Mouse (Mus musculus) intestine, postnatal 0 days (tissue): ENCODE measurements around the gene 4930447C04Rik. TPM values are rescaled to one million over a fixed set of nuclear protein-coding genes. Genes with fewer than 3 reads are reported as not detected.
A peak's percentile ranks its signal among the peaks of the same experiment; 100 is the strongest.

Source experiments
- ATAC-seq: fragments of 200-750 bp; cut with Nextera tagmentation; 2 replicates; pipeline ENCODE4 v1.8.0; 2017; ENCODE audit warnings: mild to moderate bottlenecking, moderate TSS enrichment, moderate library complexity
- H3K27ac ChIP-seq: fragments of 300-500 bp; sonication (generic); 2 replicates; pipeline ENCODE4 v1.5.1; 2014; ENCODE audit warnings: mild to moderate bottlenecking, low read depth, low read length, moderate library complexity
- H3K27me3 ChIP-seq: fragments of 300-500 bp; sonication (generic); replicated peaks from 2 replicates; pipeline ENCODE4 v1.6.1; 2014; ENCODE audit warnings: low read length, mixed read lengths; ENCODE audit not compliant: control insufficient read depth, insufficient read depth
- H3K36me3 ChIP-seq: fragments of 300-500 bp; sonication (generic); 2 replicates; pipeline ENCODE4 v1.6.1; 2014; ENCODE audit warnings: mild to moderate bottlenecking, moderate library complexity; ENCODE audit not compliant: control insufficient read depth, insufficient read depth
- H3K4me1 ChIP-seq: fragments of 300-500 bp; sonication (generic); replicated peaks from 2 replicates; pipeline ENCODE4 v1.6.1; 2014; ENCODE audit warnings: antibody characterized with exemption, low read length, mixed read lengths; ENCODE audit not compliant: control insufficient read depth, insufficient read depth
- H3K4me2 ChIP-seq: fragments of 300-500 bp; sonication (generic); replicated peaks from 2 replicates; pipeline ENCODE4 v1.6.1; 2014; ENCODE audit warnings: low read depth, mild to moderate bottlenecking, moderate library complexity
- H3K4me3 ChIP-seq: fragments of 300-500 bp; sonication (generic); 2 replicates; pipeline ENCODE4 v1.5.1; 2014; ENCODE audit warnings: low read depth, low read length
- H3K9ac ChIP-seq: fragments of 300-500 bp; sonication (generic); 2 replicates; pipeline ENCODE4 v1.6.1; 2014; ENCODE audit warnings: mild to moderate bottlenecking, low read depth, low read length
- H3K9me3 ChIP-seq: fragments of 300-500 bp; sonication (generic); 2 replicates; pipeline ENCODE4 v1.6.1; 2016; ENCODE audit warnings: mixed run types; ENCODE audit not compliant: control insufficient read depth
- CTCF ChIP-seq: sonication (generic); IDR thresholded peaks from 2 replicates; pipeline ENCODE4 v1.5.1; 2016; ENCODE audit warnings: low read depth, mild to moderate bottlenecking, control low read depth, antibody characterized with exemption, moderate library complexity
- WGBS: fragments of 180-500 bp; shearing (Covaris S2); extraction: QIAGEN DNeasy Blood & Tissue Kit; methylation state at CpG from one replicate; pipeline ENCODE4 v1.1.7; 2014; 5-methylcytosine and 5-hydroxymethylcytosine counted together
- polyA plus RNA-seq: library from polyadenylated mRNA; unstranded; fragments of >200 nt; fragmentation: Nextera tagmentation; extraction: Ambion mirVana; gene quantifications from 2 replicates; pipeline ENCODE4 v1.2.1, GENCODE M21; 2015

4930447C04Rik gene
- polyA plus RNA-seq: 0.59 and 0.61 TPM in 2 replicates

- H3K27ac ChIP-seq: no peak within 1 kb of the TSS
- no peaks in the 10 kb centered on the region for H3K9me3 ChIP-seq
- TF ChIP-seq CTCF: no peak
- H3K36me3 ChIP-seq: no peaks in the 10 kb centered on the region
- H3K9ac ChIP-seq: no peak within 1 kb of the TSS
- peaks cover 96% of the 10 kb centered on the region for H3K27me3 ChIP-seq
- H3K4me3 ChIP-seq: peak within 1 kb of the TSS; percentile 17; the same call in 1 of the 2 replicates
- WGBS: 2% methylated on average over 39 of the region's 39 CpGs
- H3K4me2 ChIP-seq: no peak within 1 kb of the TSS
- no peaks in the 10 kb centered on the region for H3K4me1 ChIP-seq
- no peak for ATAC-seq
Measured at GRCm38 (mm10) chr12:72940071-72940821, at the start of gene 4930447C04Rik. 4930447C04Rik (minus strand) TSS chr12:72940774.

DNA sequence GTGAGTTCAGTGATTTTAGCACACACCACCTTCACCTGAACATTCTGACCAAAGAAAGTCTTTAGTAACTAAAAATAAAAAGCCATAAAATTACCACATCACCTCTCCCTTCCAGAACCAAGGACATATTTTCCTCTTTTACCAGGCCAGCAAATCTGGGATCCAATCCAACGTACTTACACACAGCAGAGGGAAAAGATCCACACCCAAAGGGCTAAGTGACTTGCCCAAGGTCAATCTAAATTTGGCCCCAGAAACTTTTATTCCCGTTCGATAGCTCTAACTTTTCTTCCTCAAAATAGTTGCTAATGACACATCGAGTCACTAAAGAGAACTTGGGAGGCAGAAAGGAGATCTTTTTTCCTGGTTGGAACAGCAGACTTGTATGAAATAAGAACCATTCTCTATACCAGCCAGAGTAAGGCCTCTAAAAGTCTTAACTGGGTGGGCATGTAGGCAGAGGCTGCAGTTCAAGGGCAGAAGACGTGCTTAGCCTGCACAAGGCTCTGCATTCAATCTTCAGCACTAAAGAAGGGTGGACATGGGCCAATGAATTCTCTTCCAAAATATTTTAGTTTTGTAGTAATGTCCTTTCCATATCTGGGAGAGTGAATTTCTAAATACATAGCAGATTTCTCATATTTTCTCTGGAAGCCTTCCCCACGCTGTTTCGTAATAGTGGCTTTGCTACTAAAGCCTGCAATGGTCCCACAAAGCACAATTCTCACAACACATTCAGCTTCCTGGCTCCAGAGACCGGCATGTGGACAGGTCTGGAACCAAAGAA lies 42.7 kb upstream of the 4930447C04Rik start:
- ATAC-seq: no peak
- WGBS: 73% methylated on average over 8 of the region's 8 CpGs

DNA sequence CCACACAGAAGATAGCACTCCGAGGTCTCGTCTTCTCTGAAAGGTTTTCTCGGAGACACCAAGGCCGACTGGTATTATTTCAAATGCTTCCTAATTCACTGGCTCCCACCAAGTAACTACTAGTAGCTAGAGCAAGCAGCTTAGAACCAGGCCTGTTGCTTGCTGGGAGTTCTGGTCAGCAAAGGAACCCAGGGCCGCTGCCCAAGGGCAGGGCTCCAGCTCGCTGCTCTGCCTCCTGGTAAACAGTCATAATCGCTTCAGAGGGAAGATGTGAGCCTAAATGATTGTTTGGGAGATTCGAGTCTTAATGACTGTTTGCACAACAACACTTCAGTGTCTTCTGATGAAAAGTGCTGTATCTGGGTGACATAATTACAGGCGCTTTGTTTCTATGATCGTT lies 42.0 kb upstream of the 4930447C04Rik start:
- WGBS: 65% methylated on average over 10 of the region's 10 CpGs
- no peaks in the 10 kb centered on the region for H3K36me3 ChIP-seq
- no peak for ATAC-seq
- H3K9ac ChIP-seq: no peak overlapping the region
- no peak overlapping the region for H3K27ac ChIP-seq
- TF ChIP-seq CTCF: no peak
- H3K4me1 ChIP-seq: no peaks in the 10 kb centered on the region
- no peaks in the 10 kb centered on the region for H3K9me3 ChIP-seq
- no peaks in the 10 kb centered on the region for H3K27me3 ChIP-seq
- no peak overlapping the region for H3K4me2 ChIP-seq
- no peak overlapping the region for H3K4me3 ChIP-seq

More for the DNA sequence above, 42.7 kb upstream of the 4930447C04Rik start:
- no peak overlapping the region for H3K4me2 ChIP-seq
- H3K9ac ChIP-seq: no peak overlapping the region
- no peak for TF ChIP-seq CTCF
- no peaks in the 10 kb centered on the region for H3K4me1 ChIP-seq
- H3K27me3 ChIP-seq: no peaks in the 10 kb centered on the region
- H3K9me3 ChIP-seq: no peaks in the 10 kb centered on the region
- no peaks in the 10 kb centered on the region for H3K36me3 ChIP-seq
- H3K4me3 ChIP-seq: no peak overlapping the region
- no peak overlapping the region for H3K27ac ChIP-seq

- no peaks in the 10 kb centered on the region for H3K4me1 ChIP-seq
- no peaks in the 10 kb centered on the region for H3K9me3 ChIP-seq
- H3K4me3 ChIP-seq: no peak overlapping the region
- TF ChIP-seq CTCF: no peak
- ATAC-seq: no peak
- H3K27ac ChIP-seq: no peak overlapping the region
- H3K36me3 ChIP-seq: no peaks in the 10 kb centered on the region
- H3K27me3 ChIP-seq: no peaks in the 10 kb centered on the region
- H3K4me2 ChIP-seq: no peak overlapping the region
- WGBS: 63% methylated on average over 5 of the region's 5 CpGs
- H3K9ac ChIP-seq: no peak overlapping the region
Measured at GRCm38 (mm10) chr12:72979236-72979635, 38.7 kb upstream of the 4930447C04Rik start.

DNA sequence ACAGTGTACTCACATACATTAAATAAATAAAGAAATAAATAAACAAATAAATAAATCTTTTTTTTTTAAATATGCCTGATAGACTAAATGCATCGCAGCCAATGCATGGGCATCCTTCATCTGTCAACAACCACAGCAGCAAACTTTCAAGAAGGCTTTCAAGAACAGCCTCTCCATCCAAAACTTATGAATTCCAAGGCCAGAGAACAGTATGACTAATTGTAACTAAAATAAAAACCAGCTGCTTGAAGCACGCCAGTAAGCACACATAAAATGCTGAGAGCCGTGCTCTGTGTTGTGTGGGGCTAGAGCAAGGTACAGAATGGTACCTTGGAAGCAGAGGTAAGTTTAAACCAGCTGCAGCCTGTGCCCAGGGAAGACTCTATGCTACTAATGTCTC lies 37.3 kb upstream of the 4930447C04Rik start:
- Histone ChIP-seq H3K36me3 (no peaks in the 10 kb centered on the region), H3K9me3 (no peaks in the 10 kb centered on the region), H3K4me2 (no peak overlapping the region), H3K4me1 (no peaks in the 10 kb centered on the region), H3K9ac (no peak overlapping the region), H3K27me3 (no peaks in the 10 kb centered on the region), H3K27ac (no peak overlapping the region), H3K4me3 (no peak overlapping the region)
- 75% methylated on average over 3 of the region's 3 CpGs for WGBS
- no peak for ATAC-seq
- TF ChIP-seq CTCF: no peak

DNA sequence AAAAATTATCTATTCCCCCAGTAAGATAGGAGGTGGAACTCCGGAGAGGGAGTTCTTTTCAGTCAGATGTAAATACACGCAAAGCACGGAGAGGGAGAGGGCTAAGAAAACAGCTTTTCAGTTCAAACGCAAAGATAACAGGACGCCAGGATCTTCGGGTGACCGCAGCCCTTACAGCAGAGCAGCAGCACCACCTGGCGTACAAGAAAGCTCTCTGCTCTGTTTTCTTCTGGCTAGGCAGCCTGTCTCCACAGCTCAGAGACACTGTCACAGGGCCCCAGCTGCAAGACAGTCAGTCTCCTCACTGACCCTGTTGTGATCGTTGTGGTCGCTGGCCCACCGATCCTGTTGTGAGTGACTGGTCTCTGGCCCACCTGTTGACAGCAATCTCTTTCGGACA lies 36.1 kb upstream of the 4930447C04Rik start:
- no peak overlapping the region for H3K27ac ChIP-seq
- H3K36me3 ChIP-seq: no peaks in the 10 kb centered on the region
- peak; percentile 96 for TF ChIP-seq CTCF
- H3K4me3 ChIP-seq: peak overlapping the region; percentile 21; the same call in 1 of the 2 replicates
- H3K9me3 ChIP-seq: no peaks in the 10 kb centered on the region
- H3K4me1 ChIP-seq: no peaks in the 10 kb centered on the region
- WGBS: 3% methylated on average over 12 of the region's 12 CpGs
- H3K4me2 ChIP-seq: peak overlapping the region; percentile 60
- H3K27me3 ChIP-seq: no peaks in the 10 kb centered on the region
- ATAC-seq: peak; percentile 51; the same call in 1 of the 2 replicates
- no peak overlapping the region for H3K9ac ChIP-seq
